Mouse (Mus musculus): ENCODE measurements at regions not wholly inside any gene's neighbourhood (a gene's known extent, or its start where the extent isn't known, plus 50 kb on each side); places are given as distances from the start of the nearest gene placed in this dataset.

GRCm38 (mm10) chr9:87954941-87955340, 223.9 kb upstream of the Tbx18 start:
- no peak overlapping the region for H3K27ac ChIP-seq (ENCODE audit: control insufficient read depth, low read depth, low read length)
- no peaks in the 10 kb centered on the region for H3K79me2 ChIP-seq (ENCODE audit: control insufficient read depth, insufficient read depth, low read length, poor library complexity)
- no peaks in the 10 kb centered on the region for H3K27me3 ChIP-seq (ENCODE audit: control insufficient read depth in 1 of 2, insufficient read depth in 2 of 2, low read length in 2 of 2)
- no peaks in the 10 kb centered on the region for H3K9me3 ChIP-seq (replicated peaks; ENCODE audit: insufficient read depth, low read length)
- TF ChIP-seq ZMIZ1 (IDR thresholded peaks at IDR 0.05; ENCODE audit: low read depth, low read length) (no peak), POLR2AphosphoS5 (IDR thresholded peaks at IDR 0.05; ENCODE audit: borderline replicate concordance, low read depth, low read length) (no peak), SMC3 (IDR thresholded peaks at IDR 0.05; ENCODE audit: low read depth, low read length) (no peak), ZKSCAN1 (IDR thresholded peaks at IDR 0.05; ENCODE audit: low read depth, low read length) (no peak), USF2 (IDR thresholded peaks at IDR 0.05; ENCODE audit: borderline replicate concordance in 1 of 2, insufficient read depth in 1 of 2, low read depth in 1 of 2, low read length in 2 of 2) (no peak), ETS1 (IDR thresholded peaks at IDR 0.05; ENCODE audit: low read depth, low read length) (no peak), USF1 (IDR thresholded peaks at IDR 0.05; ENCODE audit: low read depth, low read length) (no peak), NELFE (IDR thresholded peaks at IDR 0.05; ENCODE audit: low read depth, low read length) (no peak), KAT2A (conservative IDR thresholded peaks at IDR 0.05; ENCODE audit: low read depth, low read length) (no peak), ELF1 (IDR thresholded peaks at IDR 0.05; ENCODE audit: low read depth, low read length) (no peak), JUND (IDR thresholded peaks at IDR 0.05; ENCODE audit: low read depth, low read length) (no peak), ZC3H11A (IDR thresholded peaks at IDR 0.05; ENCODE audit: low read depth, low read length) (no peak), MEF2A (IDR thresholded peaks at IDR 0.05; ENCODE audit: extremely low read depth, insufficient replicate concordance, low read depth, low read length, poor library complexity, severe bottlenecking) (no peak), E2F4 (IDR thresholded peaks at IDR 0.05; ENCODE audit: borderline replicate concordance, low read depth, low read length) (no peak), TAL1 (IDR thresholded peaks at IDR 0.05; ENCODE audit: low read length) (no peak), MYB (IDR thresholded peaks at IDR 0.05; ENCODE audit: low read depth, low read length) (no peak), TCF12 (IDR thresholded peaks at IDR 0.05; ENCODE audit: low read depth, low read length) (no peak)
- H3K36me3 ChIP-seq (ENCODE audit: control insufficient read depth in 1 of 2, insufficient read depth in 2 of 2, low read length in 2 of 2): no peaks in the 10 kb centered on the region
- DNase-seq (ENCODE audit: low read depth, low spot score): no peak
- H3K9ac ChIP-seq (ENCODE audit: control insufficient read depth, low read depth, low read length, poor library complexity, severe bottlenecking): no peak overlapping the region
- no peak overlapping the region for H3K4me3 ChIP-seq (ENCODE audit: control insufficient read depth in 1 of 2, insufficient read depth in 1 of 2, low read depth in 2 of 2, low read length in 2 of 2)
- no peaks in the 10 kb centered on the region for H3K4me1 ChIP-seq (ENCODE audit: control insufficient read depth in 1 of 2, insufficient read depth in 2 of 2, low read length in 2 of 2)

- DNase-seq (ENCODE audit: low read depth, low spot score): no peak
- no peaks in the 10 kb centered on the region for H3K9me3 ChIP-seq (replicated peaks; ENCODE audit: insufficient read depth, low read length)
Observed at GRCm38 (mm10) chr9:87961796-87962195, 230.7 kb upstream of the Tbx18 start.

More at GRCm38 (mm10) chr9:87961796-87962195, 230.7 kb upstream of the Tbx18 start:
- no peaks in the 10 kb centered on the region for H3K27me3 ChIP-seq (ENCODE audit: control insufficient read depth in 1 of 2, insufficient read depth in 2 of 2, low read length in 2 of 2)
- no peak for TF ChIP-seq ZMIZ1 (IDR thresholded peaks at IDR 0.05; ENCODE audit: low read depth, low read length)
- TF ChIP-seq EP300 (IDR thresholded peaks at IDR 0.05; ENCODE audit: low read depth in 1 of 2, low read length in 2 of 2): no peak
- TF ChIP-seq MXI1 (IDR thresholded peaks at IDR 0.05; ENCODE audit: low read depth, low read length): no peak
- TF ChIP-seq MYC (IDR thresholded peaks at IDR 0.05; ENCODE audit: low read depth, low read length): no peak
- TF ChIP-seq CHD2 (IDR thresholded peaks at IDR 0.05; ENCODE audit: low read length): no peak
- TF ChIP-seq POLR2A (IDR thresholded peaks at IDR 0.05; ENCODE audit: control insufficient read depth in 1 of 2, insufficient read depth in 1 of 2, low read depth in 1 of 2, low read length in 2 of 2, poor library complexity in 1 of 2): no peak
- TF ChIP-seq E2F4 (IDR thresholded peaks at IDR 0.05; ENCODE audit: borderline replicate concordance, low read depth, low read length): no peak
- TF ChIP-seq CTCF (IDR thresholded peaks at IDR 0.05 in 2 of 3, conservative IDR thresholded peaks at IDR 0.05 in 1 of 3; ENCODE audit: control insufficient read depth in 1 of 3, insufficient read depth in 1 of 3, low read depth in 2 of 3, low read length in 3 of 3, poor library complexity in 1 of 3, severe bottlenecking in 1 of 3): no peak
- no peak for TF ChIP-seq ZKSCAN1 (IDR thresholded peaks at IDR 0.05; ENCODE audit: low read depth, low read length)
- TF ChIP-seq RAD21 (IDR thresholded peaks at IDR 0.05; ENCODE audit: low read depth, low read length): no peak
- TF ChIP-seq JUND (IDR thresholded peaks at IDR 0.05; ENCODE audit: low read depth, low read length): no peak
- TF ChIP-seq ZNF384 (IDR thresholded peaks at IDR 0.05; ENCODE audit: low read depth, low read length): no peak
- no peak for TF ChIP-seq MAX (IDR thresholded peaks at IDR 0.05; ENCODE audit: low read length)
- H3K27ac ChIP-seq (ENCODE audit: control insufficient read depth, low read depth, low read length): no peak overlapping the region
- no peaks in the 10 kb centered on the region for H3K36me3 ChIP-seq (ENCODE audit: control insufficient read depth in 1 of 2, insufficient read depth in 2 of 2, low read length in 2 of 2)
- no peaks in the 10 kb centered on the region for H3K79me2 ChIP-seq (ENCODE audit: control insufficient read depth, insufficient read depth, low read length, poor library complexity)
- no peak overlapping the region for H3K9ac ChIP-seq (ENCODE audit: control insufficient read depth, low read depth, low read length, poor library complexity, severe bottlenecking)
- H3K4me1 ChIP-seq (ENCODE audit: control insufficient read depth in 1 of 2, insufficient read depth in 2 of 2, low read length in 2 of 2): no peaks in the 10 kb centered on the region
- no peak overlapping the region for H3K4me3 ChIP-seq (ENCODE audit: control insufficient read depth in 1 of 2, insufficient read depth in 1 of 2, low read depth in 2 of 2, low read length in 2 of 2)
